Mouse (Mus musculus): ENCODE measurements around the gene Rab1b.

Rab1b gene

DNA sequence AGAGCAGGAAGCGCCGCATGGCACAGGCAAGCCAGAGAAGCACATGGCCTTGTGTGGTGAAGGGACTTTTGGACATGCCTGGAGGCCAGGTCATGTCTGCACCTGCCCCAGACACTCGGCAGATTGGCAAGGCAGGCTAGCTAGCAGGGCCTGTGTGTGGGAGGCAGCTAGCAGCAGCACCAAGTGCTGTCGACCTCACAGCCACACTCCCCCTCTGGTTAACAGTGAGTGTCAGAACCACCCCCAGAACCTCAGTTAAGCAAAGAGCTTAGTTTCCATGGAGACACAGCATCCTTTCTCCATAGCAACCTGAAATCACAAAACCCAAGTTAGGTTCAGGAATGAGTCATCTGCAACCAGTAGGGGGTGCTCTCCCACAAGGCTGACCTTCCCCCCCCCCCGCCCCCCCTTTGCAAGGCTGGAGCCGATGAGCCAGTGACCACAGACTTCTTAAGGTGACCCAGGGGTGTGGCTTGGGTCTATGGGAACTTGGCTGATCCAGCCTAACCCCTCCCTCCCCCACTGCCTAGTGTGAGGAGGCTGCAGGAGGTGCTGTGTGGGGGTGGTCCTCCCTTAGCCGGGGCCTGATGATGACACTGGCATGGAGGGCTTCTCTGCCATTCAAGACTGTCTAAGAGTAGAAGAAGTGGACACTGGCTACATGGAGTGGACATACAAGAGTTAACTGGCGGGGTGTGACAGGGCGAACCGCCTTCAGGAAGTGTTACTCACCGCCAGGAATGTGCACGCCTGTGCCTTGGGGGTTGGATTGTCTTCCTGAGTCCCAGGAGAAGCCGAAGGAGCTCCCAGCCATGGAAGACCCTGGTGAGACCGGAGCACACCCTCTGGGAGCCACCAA is 56.6 kb downstream of the Rab1b start, which contains the start of gene Rin1:
Gene Rin1 (plus strand): TSS at position 435 of the 859 bp plus-strand sequence.
- no peak for DNase-seq

DNA sequence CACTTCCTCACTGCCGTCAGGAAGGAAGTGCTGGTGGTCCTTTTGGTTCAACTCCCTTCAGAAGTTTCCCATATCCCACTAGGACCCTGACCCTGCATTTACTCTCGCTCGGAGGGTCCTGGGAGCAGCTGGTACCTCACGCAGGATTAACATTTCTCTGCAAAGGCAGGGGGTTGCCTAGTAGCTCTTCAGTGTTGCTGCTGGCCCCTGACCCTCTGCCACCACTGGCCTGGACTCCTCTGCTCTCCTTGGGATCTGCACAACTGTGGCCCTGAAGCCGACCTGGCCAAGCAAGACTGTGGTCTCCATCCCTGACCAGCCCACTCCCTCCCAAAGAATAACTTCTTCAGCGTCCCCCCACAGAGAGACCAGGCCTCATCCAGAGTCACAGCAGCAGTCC is 57.5 kb downstream of the Rab1b start:
- no peak for DNase-seq

Measured in spleen, adult 18-20 months (tissue).